Comparison of ENCODE assay signal across 10 mouse cellular contexts in genomic region chr15:80054034-80054710, GRCm38 (mm10). TPM values are rescaled to one million over a fixed set of nuclear protein-coding genes. Genes with fewer than 3 reads are reported as not detected.
A peak's percentile ranks its signal among the peaks of the same experiment; 100 is the strongest.
DNase-seq lines count a peak whose midpoint lies in the region; ATAC-seq lines count a peak whose summit lies in the region.
"Had no signal": no experiment of that assay in that cellular context is flagged by ENCODE, and none has a peak within 500 bp of the region (broad histone marks: within the 10 kb centered on the region; RNA-seq: fewer than 3 reads in every experiment).

No protein-coding gene starts in this region.

- H3K27ac ChIP-seq in heart, embryonic 10.5 days, result peak overlapping the region; percentile 81
- no peak overlapping the region for H3K27ac ChIP-seq in midbrain, embryonic 14.5 days (replicated peaks; ENCODE audit: low read depth, low read length)
- H3K27ac ChIP-seq: hindbrain, embryonic 15.5 days; neural tube, embryonic 13.5 days had no signal

- no peaks in the 10 kb centered on the region for H3K36me3 ChIP-seq in heart, embryonic 10.5 days
- H3K36me3 ChIP-seq in midbrain, embryonic 14.5 days (ENCODE audit: control insufficient read depth, insufficient read depth, low read length), result no peaks in the 10 kb centered on the region
- H3K36me3 ChIP-seq: hindbrain, embryonic 15.5 days; neural tube, embryonic 13.5 days had no signal

- no peak for ATAC-seq in midbrain, embryonic 14.5 days (ENCODE audit: low FRiP score, low TSS enrichment)

- H3K4me1 ChIP-seq in heart, embryonic 10.5 days, result peaks cover 36% of the 10 kb centered on the region
- H3K4me1 ChIP-seq in midbrain, embryonic 14.5 days (ENCODE audit: control insufficient read depth, insufficient read depth, low read length), result no peaks in the 10 kb centered on the region
- H3K4me1 ChIP-seq: neural tube, embryonic 13.5 days had no signal

- no peak overlapping the region for H3K9ac ChIP-seq in midbrain, embryonic 14.5 days (replicated peaks; ENCODE audit: low read length)
- H3K9ac ChIP-seq: hindbrain, embryonic 15.5 days; neural tube, embryonic 13.5 days had no signal

- WGBS in heart, embryonic 10.5 days, result 51% methylated on average over 7 of the region's 7 CpGs
- WGBS in midbrain, embryonic 14.5 days, result 92% methylated on average over 7 of the region's 7 CpGs

- no peak overlapping the region for H3K4me3 ChIP-seq in heart, embryonic 10.5 days
- H3K4me3 ChIP-seq in midbrain, embryonic 14.5 days (replicated peaks; ENCODE audit: low read depth, low read length), result no peak overlapping the region
- H3K4me3 ChIP-seq: hindbrain, embryonic 15.5 days; neural tube, embryonic 13.5 days had no signal

- no peak overlapping the region for H3K4me2 ChIP-seq in midbrain, embryonic 14.5 days (ENCODE audit: low read length)
- H3K4me2 ChIP-seq: hindbrain, embryonic 15.5 days; neural tube, embryonic 13.5 days had no signal

- H3K9me3 ChIP-seq in heart, embryonic 10.5 days, result no peaks in the 10 kb centered on the region
- no peaks in the 10 kb centered on the region for H3K9me3 ChIP-seq in midbrain, embryonic 14.5 days (ENCODE audit: control insufficient read depth, low read length)
- H3K9me3 ChIP-seq: hindbrain, embryonic 15.5 days; neural tube, embryonic 13.5 days had no signal

- peak; percentile 81 for DNase-seq in 3T3-L1 (ENCODE audit: low read depth, low spot score)
- DNase-seq in adrenal gland, adult 2 months, result peak; percentile 95
- peak; percentile 89 for DNase-seq in heart, embryonic 10.5 days (ENCODE audit: low spot score)
- DNase-seq in lung, adult 18-20 months, result peak; percentile 77 to 84
- DNase-seq in right cerebral cortex, postnatal 25 days, result no peak
- no peak for DNase-seq in cerebellum, postnatal 4 days (ENCODE audit: low spot score in 2 of 2)
- no peak for DNase-seq in midbrain, embryonic 14.5 days
- no peak for DNase-seq in layer of hippocampus, postnatal 14 days (ENCODE audit: low spot score in 2 of 2)

- 0 out of 2 replicates have a peak, but pooled peaks cover 3% of the 10 kb centered on the region for H3K27me3 ChIP-seq in heart, embryonic 10.5 days (ENCODE audit: insufficient read depth, poor library complexity, severe bottlenecking)
- H3K27me3 ChIP-seq in midbrain, embryonic 14.5 days (ENCODE audit: control insufficient read depth, insufficient read depth, low read length), result no peaks in the 10 kb centered on the region; the same call in 1 of the 2 replicates
- H3K27me3 ChIP-seq: hindbrain, embryonic 15.5 days; neural tube, embryonic 13.5 days had no signal

RNA-seq across cellular contexts. Expression of gene Syngr1, which starts 37.0 kb away (rescaled TPM):
- total RNA-seq in adrenal gland, adult 2 months (2021), result 10 to 100 TPM; 24.4 to 47.8 TPM
- 86.9 and 119 TPM in 2 replicates for polyA plus RNA-seq in adrenal gland, adult 2 months (2012; rRNA removed)
- polyA plus RNA-seq in heart, embryonic 10.5 days (2016; fragmentation: Nextera tagmentation; extraction: Ambion mirVana), result 6.7 and 11.6 TPM in 2 replicates
- 26.3 and 39.4 TPM in 2 replicates for polyA plus RNA-seq in midbrain, embryonic 14.5 days (2014; fragmentation: Nextera tagmentation; extraction: Ambion mirVana)
- total RNA-seq in layer of hippocampus, postnatal 14 days (2021), result 100 to 1,000 TPM; 462 to 472 TPM

RNA-seq across cellular contexts. Expression of gene Rpl3, which starts 37.5 kb away (rescaled TPM):
- 100 to 1,000 TPM; 376 to 618 TPM for total RNA-seq in adrenal gland, adult 2 months (2021)
- 500 and 520 TPM in 2 replicates for polyA plus RNA-seq in adrenal gland, adult 2 months (2012; rRNA removed)
- polyA plus RNA-seq in heart, embryonic 10.5 days (2016; fragmentation: Nextera tagmentation; extraction: Ambion mirVana), result 770 and 980 TPM in 2 replicates
- 681 and 724 TPM in 2 replicates for polyA plus RNA-seq in midbrain, embryonic 14.5 days (2014; fragmentation: Nextera tagmentation; extraction: Ambion mirVana)
- total RNA-seq in layer of hippocampus, postnatal 14 days (2021), result 100 to 1,000 TPM; 460 to 491 TPM

RNA-seq across cellular contexts. Expression of gene Pdgfb, which starts 39.4 kb away (rescaled TPM):
- total RNA-seq in adrenal gland, adult 2 months (2021), result 10 to 100 TPM; 30.3 to 54.0 TPM
- 63.3 and 63.8 TPM in 2 replicates for polyA plus RNA-seq in adrenal gland, adult 2 months (2012; rRNA removed)
- polyA plus RNA-seq in heart, embryonic 10.5 days (2016; fragmentation: Nextera tagmentation; extraction: Ambion mirVana), result 0.95 and 1.9 TPM in 2 replicates
- 4.7 and 5.1 TPM in 2 replicates for polyA plus RNA-seq in midbrain, embryonic 14.5 days (2014; fragmentation: Nextera tagmentation; extraction: Ambion mirVana)
- 10 to 100 TPM; 45.4 to 48.1 TPM for total RNA-seq in layer of hippocampus, postnatal 14 days (2021)

Comparison
In these comparisons a context has a peak if more than half of its experiments do, and no peak if none do; other contexts are left out.
1. DNase-seq: peak in 3T3-L1 (single experiment), adrenal gland, adult 2 months (single experiment), heart, embryonic 10.5 days (single experiment) and lung, adult 18-20 months (2 of 2); none in right cerebral cortex, postnatal 25 days (single experiment), cerebellum, postnatal 4 days (0 of 2), midbrain, embryonic 14.5 days (single experiment) and layer of hippocampus, postnatal 14 days (0 of 2).
2. RNA of gene Pdgfb, which starts 39.4 kb away (polyA plus RNA-seq): 63.3 to 63.8 TPM in adrenal gland, adult 2 months; 4.7 to 5.1 TPM in midbrain, embryonic 14.5 days and 0.95 to 1.9 TPM in heart, embryonic 10.5 days; every median in the first group is over 10 times any median in the second.